Mouse (Mus musculus) cortical plate, adult 2 months (tissue): ENCODE measurements around the gene Hhatl.

Experiments used
- CTCF ChIP-seq: fragments of 200-500 bp; IDR thresholded peaks from 2 replicates; pipeline ENCODE4 v1.5.1; 2011; ENCODE audit warnings: mild to moderate bottlenecking, control low read depth, low read length; ENCODE audit not compliant: insufficient read depth; ENCODE audit errors: extremely low read depth
- POLR2A ChIP-seq: fragments of 200-500 bp; IDR thresholded peaks from 2 replicates; pipeline ENCODE4 v1.6.1; 2011; ENCODE audit warnings: mild to moderate bottlenecking, low read length, control low read depth; ENCODE audit not compliant: insufficient read depth; ENCODE audit errors: extremely low read depth

- TF ChIP-seq CTCF (no peak), POLR2A (no peak)
Observed at GRCm38 (mm10) chr9:121765166-121765855, 27.0 kb downstream of the Hhatl start.
